Mouse (Mus musculus): Measurements from ENCODE around the gene Hapln3. TPM values are rescaled to one million over a fixed set of nuclear protein-coding genes. Genes with fewer than 3 reads are reported as not detected.

Gene Hapln3
- polyA plus RNA-seq, 1 experiment from 2014 or later, result 1.6 TPM

DNA sequence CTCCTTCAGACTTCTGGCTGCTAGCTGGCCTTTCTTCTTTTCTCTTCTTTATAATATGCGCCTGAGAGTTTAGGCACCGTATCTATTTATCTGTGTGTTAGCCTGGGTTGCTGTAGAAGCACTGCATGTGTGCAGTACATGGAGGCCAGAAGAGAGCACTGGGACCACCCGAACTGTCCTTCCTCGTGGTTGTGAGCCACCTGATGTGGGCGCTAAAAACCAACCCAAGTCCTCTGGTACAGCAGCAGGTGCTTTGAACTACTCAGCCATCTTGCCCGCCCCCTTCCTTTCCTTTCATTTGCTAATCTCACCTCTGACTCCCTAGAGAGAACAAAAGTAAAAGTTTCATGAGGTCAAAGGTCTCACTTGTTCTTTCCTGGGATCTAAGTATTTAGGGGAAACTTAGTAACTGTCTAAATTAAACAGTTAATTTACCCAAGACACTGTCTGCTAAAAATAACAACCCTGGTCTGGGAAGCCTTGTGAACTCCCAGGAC lies 8.6 kb upstream of the Hapln3 start:
- H3K27me3 ChIP-seq, result no peaks in the 10 kb centered on the region
- 70% methylated on average over 6 of the region's 6 CpGs for WGBS
- H3K9ac ChIP-seq, result no peak overlapping the region
- no peaks in the 10 kb centered on the region for H3K4me1 ChIP-seq
- H3K4me3 ChIP-seq, result no peak overlapping the region
- H3K9me3 ChIP-seq, result no peaks in the 10 kb centered on the region
- H3K27ac ChIP-seq, result no peak overlapping the region
- ATAC-seq (ENCODE audit: borderline replicate concordance, extremely low read depth, low FRiP score, low TSS enrichment), result no peak
- peaks cover 66% of the 10 kb centered on the region for H3K36me3 ChIP-seq
- no peak overlapping the region for H3K4me2 ChIP-seq

- no peaks in the 10 kb centered on the region for H3K27me3 ChIP-seq
- H3K4me1 ChIP-seq, result peaks cover 18% of the 10 kb centered on the region
- no peak for ATAC-seq (ENCODE audit: borderline replicate concordance, extremely low read depth, low FRiP score, low TSS enrichment)
- H3K4me2 ChIP-seq, result no peak overlapping the region
- 23% methylated on average over 6 of the region's 6 CpGs for WGBS
- no peak overlapping the region for H3K9ac ChIP-seq
- peaks cover 36% of the 10 kb centered on the region for H3K36me3 ChIP-seq
- no peak overlapping the region for H3K4me3 ChIP-seq
- no peaks in the 10 kb centered on the region for H3K9me3 ChIP-seq
- H3K27ac ChIP-seq, result no peak overlapping the region
These were observed 2.6 kb upstream of the Hapln3 start for GRCm38 (mm10) chr7:79133391-79133790.

GRCm38 (mm10) chr7:79130385-79130784 lies 433 bp downstream of the Hapln3 start:
- Histone ChIP-seq H3K9me3 (no peaks in the 10 kb centered on the region), H3K4me1 (peaks cover 18% of the 10 kb centered on the region), H3K9ac (no peak overlapping the region), H3K27me3 (no peaks in the 10 kb centered on the region), H3K4me3 (peak overlapping the region; percentile 29), H3K36me3 (peaks cover 15% of the 10 kb centered on the region), H3K27ac (no peak overlapping the region), H3K4me2 (peak overlapping the region; percentile 56)
- ATAC-seq (ENCODE audit: borderline replicate concordance, extremely low read depth, low FRiP score, low TSS enrichment), result no peak
- WGBS, result 13% methylated on average over 13 of the region's 13 CpGs

GRCm38 (mm10) chr7:79129883-79130282 lies 935 bp downstream of the Hapln3 start:
- Histone ChIP-seq H3K4me2 (peak overlapping the region; percentile 56), H3K9me3 (no peaks in the 10 kb centered on the region), H3K9ac (no peak overlapping the region), H3K36me3 (peaks cover 10% of the 10 kb centered on the region), H3K27me3 (no peaks in the 10 kb centered on the region), H3K27ac (no peak overlapping the region), H3K4me1 (peaks cover 18% of the 10 kb centered on the region), H3K4me3 (peak overlapping the region; percentile 29)
- WGBS, result 18% methylated on average over 8 of the region's 8 CpGs
- no peak for ATAC-seq (ENCODE audit: borderline replicate concordance, extremely low read depth, low FRiP score, low TSS enrichment)

DNA sequence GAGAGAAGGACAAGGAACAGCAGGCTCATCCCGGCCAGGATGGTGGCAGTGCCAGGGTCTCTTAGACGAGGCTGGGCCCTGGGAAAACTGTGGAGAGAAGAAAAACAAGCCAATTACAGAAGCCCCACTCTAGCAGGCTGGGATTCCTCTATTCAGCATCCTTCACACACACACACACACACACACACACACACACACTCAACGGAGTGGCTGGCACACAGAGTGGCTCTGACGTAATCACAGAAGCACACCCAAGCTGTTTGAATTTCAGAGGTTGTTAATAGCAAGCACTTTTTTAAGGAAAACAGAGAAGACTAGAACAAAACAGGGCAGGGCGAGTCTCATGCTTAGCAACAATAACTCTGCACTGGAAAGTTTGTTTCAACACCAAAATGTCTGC lies 7.4 kb downstream of the Hapln3 start:
- H3K27ac ChIP-seq, result no peak overlapping the region
- no peak overlapping the region for H3K9ac ChIP-seq

GRCm38 (mm10) chr7:79113848-79114247 lies 17.0 kb downstream of the Hapln3 start:
- 57% methylated on average over 4 of the region's 4 CpGs for WGBS
- Histone ChIP-seq H3K9ac (no peak overlapping the region), H3K4me1 (no peaks in the 10 kb centered on the region), H3K27me3 (no peaks in the 10 kb centered on the region), H3K4me3 (no peak overlapping the region), H3K36me3 (no peaks in the 10 kb centered on the region), H3K9me3 (no peaks in the 10 kb centered on the region), H3K4me2 (no peak overlapping the region), H3K27ac (no peak overlapping the region)
- ATAC-seq (ENCODE audit: borderline replicate concordance, extremely low read depth, low FRiP score, low TSS enrichment), result 0 out of 2 replicates have a peak, but pooled peaks have one; percentile 29

More for the DNA sequence above, 7.4 kb downstream of the Hapln3 start:
- Histone ChIP-seq H3K27me3 (no peaks in the 10 kb centered on the region), H3K9me3 (no peaks in the 10 kb centered on the region), H3K36me3 (no peaks in the 10 kb centered on the region), H3K4me2 (no peak overlapping the region), H3K4me1 (no peaks in the 10 kb centered on the region), H3K4me3 (no peak overlapping the region)
- no peak for ATAC-seq (ENCODE audit: borderline replicate concordance, extremely low read depth, low FRiP score, low TSS enrichment)
- WGBS, result 71% methylated on average over 5 of the region's 5 CpGs

DNA sequence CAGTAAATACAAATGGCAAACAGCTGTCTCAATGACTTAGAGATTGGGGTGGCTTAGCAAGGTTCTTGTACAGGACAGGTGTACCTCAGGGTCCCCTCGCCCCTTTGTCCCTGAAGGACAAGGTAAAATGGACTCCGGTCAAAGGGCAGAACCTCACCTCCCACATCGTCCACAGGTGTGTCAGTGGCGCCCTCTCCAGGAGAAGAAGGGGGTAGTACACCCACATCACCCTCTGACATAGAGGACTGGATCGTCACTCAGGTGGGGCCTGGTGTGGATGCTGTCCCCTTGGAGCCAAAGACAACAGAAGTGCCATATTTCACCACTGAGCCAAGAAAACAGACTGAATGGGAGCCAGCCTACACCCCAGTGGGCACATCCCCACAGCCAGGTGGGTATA lies 34.3 kb downstream of the Hapln3 start:
- H3K4me3 ChIP-seq, result no peak overlapping the region
- no peak for ATAC-seq (ENCODE audit: borderline replicate concordance, extremely low read depth, low FRiP score, low TSS enrichment)
- no peaks in the 10 kb centered on the region; the same call in 1 of the 2 replicates for H3K27me3 ChIP-seq
- H3K9ac ChIP-seq, result no peak overlapping the region
- WGBS, result 70% methylated on average over 5 of the region's 5 CpGs
- H3K9me3 ChIP-seq, result no peaks in the 10 kb centered on the region
- H3K36me3 ChIP-seq, result no peaks in the 10 kb centered on the region
- no peak overlapping the region for H3K27ac ChIP-seq
- no peak overlapping the region for H3K4me2 ChIP-seq
- H3K4me1 ChIP-seq, result no peaks in the 10 kb centered on the region

DNA sequence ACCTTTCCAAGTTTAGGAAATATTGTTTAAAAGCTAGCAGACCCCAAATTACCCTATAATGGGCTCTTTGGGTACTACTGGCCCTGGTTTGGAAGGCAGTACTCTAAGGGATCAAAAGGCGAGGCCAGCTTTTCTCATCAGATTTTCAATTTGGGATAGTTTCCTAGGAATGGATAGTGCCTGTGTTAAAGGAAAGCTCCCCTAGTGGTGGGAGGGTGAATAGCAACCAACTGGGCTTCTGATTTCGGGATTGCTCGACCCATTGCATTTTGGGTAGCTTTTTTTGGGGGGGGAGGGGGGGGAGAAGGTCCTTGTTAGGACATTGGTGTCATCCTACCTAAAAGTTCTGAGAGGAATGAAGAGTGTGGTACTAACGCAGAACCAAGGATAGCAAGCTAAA lies 41.7 kb downstream of the Hapln3 start:
- 82% methylated on average over 4 of the region's 4 CpGs for WGBS
- no peaks in the 10 kb centered on the region for H3K4me1 ChIP-seq

GRCm38 (mm10) chr7:79080572-79081399 lies 50.0 kb downstream of the Hapln3 start:
- H3K4me2 ChIP-seq, result no peak overlapping the region
- H3K9me3 ChIP-seq, result no peaks in the 10 kb centered on the region
- no peak overlapping the region for H3K9ac ChIP-seq
- no peaks in the 10 kb centered on the region for H3K36me3 ChIP-seq
- no peaks in the 10 kb centered on the region for H3K4me1 ChIP-seq
- no peak overlapping the region for H3K4me3 ChIP-seq
- ATAC-seq (ENCODE audit: borderline replicate concordance, extremely low read depth, low FRiP score, low TSS enrichment), result peak; percentile 77
- H3K27ac ChIP-seq, result no peak overlapping the region
- H3K27me3 ChIP-seq, result no peaks in the 10 kb centered on the region
- WGBS, result 17% methylated on average over 7 of the region's 7 CpGs

More for the DNA sequence above, 41.7 kb downstream of the Hapln3 start:
- no peak overlapping the region for H3K27ac ChIP-seq
- no peak overlapping the region for H3K4me2 ChIP-seq
- H3K36me3 ChIP-seq, result no peaks in the 10 kb centered on the region
- no peak overlapping the region for H3K4me3 ChIP-seq
- no peak overlapping the region for H3K9ac ChIP-seq
- H3K9me3 ChIP-seq, result no peaks in the 10 kb centered on the region
- ATAC-seq (ENCODE audit: borderline replicate concordance, extremely low read depth, low FRiP score, low TSS enrichment), result no peak
- H3K27me3 ChIP-seq, result no peaks in the 10 kb centered on the region

DNA sequence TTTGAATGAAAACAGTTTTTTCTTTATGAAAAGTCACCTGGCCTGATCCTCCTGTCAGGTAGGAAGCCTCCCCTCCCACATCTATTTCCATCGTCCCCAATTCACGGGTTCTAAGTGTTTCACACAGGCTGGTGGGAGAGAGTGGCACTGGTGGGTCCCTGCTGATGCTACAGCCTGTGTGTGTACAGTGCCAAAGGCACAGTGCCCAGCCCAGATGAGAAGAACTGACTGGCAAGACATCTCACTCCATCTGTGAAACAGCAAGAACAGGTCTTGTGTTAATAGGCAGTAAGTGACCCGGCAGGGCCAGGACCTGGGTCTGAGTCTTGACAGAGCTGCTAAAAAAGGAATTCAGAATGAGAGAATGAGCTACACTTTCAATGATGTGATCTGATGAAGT lies 51.6 kb downstream of the Hapln3 start:
- H3K4me3 ChIP-seq, result no peak overlapping the region
- no peaks in the 10 kb centered on the region for H3K36me3 ChIP-seq
- WGBS, result 43% methylated on average over 3 of the region's 3 CpGs
- H3K9ac ChIP-seq, result no peak overlapping the region
- H3K27me3 ChIP-seq, result no peaks in the 10 kb centered on the region
- no peak overlapping the region for H3K4me2 ChIP-seq
- H3K4me1 ChIP-seq, result no peaks in the 10 kb centered on the region
- no peak for ATAC-seq (ENCODE audit: borderline replicate concordance, extremely low read depth, low FRiP score, low TSS enrichment)
- no peak overlapping the region for H3K27ac ChIP-seq
- H3K9me3 ChIP-seq, result no peaks in the 10 kb centered on the region

DNA sequence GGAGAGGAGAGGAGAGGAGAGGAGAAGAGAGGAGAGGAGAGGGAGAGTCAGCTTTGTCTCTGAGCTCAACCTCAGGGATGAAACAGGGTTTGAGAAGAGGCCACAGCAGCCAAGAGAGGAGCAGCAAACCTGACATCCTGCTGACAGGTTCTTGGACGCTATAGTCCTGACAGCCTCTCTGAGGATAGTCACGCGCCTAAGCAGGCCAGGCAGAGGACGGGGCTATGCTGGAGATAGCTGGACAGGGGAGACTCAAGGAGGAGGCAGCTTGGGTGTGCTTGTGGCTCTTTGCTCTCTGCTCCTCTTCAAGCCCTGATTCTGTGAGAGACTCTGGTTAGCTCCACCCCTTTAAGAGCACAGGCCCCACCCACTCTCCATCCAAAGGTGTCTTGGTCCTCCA lies 62.6 kb downstream of the Hapln3 start:
- Histone ChIP-seq H3K36me3 (no peaks in the 10 kb centered on the region), H3K27me3 (no peaks in the 10 kb centered on the region), H3K9ac (no peak overlapping the region), H3K9me3 (no peaks in the 10 kb centered on the region), H3K27ac (no peak overlapping the region), H3K4me3 (no peak overlapping the region), H3K4me1 (no peaks in the 10 kb centered on the region), H3K4me2 (no peak overlapping the region)
- WGBS, result 40% methylated on average over 4 of the region's 4 CpGs
- no peak for ATAC-seq (ENCODE audit: borderline replicate concordance, extremely low read depth, low FRiP score, low TSS enrichment)

DNA sequence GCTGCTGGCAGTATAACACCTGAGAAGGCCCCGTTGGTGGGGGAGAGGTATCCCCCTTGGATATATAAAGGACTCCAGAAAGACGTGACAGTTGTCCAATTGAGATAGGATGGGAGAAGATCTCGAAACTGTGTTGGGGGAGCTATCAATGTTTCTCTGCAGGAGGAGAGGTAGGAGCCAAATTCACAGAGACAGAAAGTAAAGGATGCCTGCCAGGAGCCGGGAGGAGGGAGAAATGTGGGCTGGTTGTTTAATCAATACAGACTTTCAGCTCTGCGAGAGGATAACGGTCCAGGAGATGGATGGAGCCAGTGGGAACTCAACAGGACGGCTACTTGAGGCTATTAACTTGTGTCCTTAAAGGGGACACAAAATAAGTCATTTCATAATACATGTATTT lies 63.4 kb downstream of the Hapln3 start:
- no peaks in the 10 kb centered on the region for H3K4me1 ChIP-seq
- H3K4me2 ChIP-seq, result no peak overlapping the region
- H3K27me3 ChIP-seq, result no peaks in the 10 kb centered on the region
- H3K9ac ChIP-seq, result no peak overlapping the region
- 45% methylated on average over 7 of the region's 7 CpGs for WGBS
- no peak overlapping the region for H3K4me3 ChIP-seq
- H3K36me3 ChIP-seq, result no peaks in the 10 kb centered on the region
- ATAC-seq (ENCODE audit: borderline replicate concordance, extremely low read depth, low FRiP score, low TSS enrichment), result no peak
- no peaks in the 10 kb centered on the region for H3K9me3 ChIP-seq
- H3K27ac ChIP-seq, result no peak overlapping the region
